Mouse (Mus musculus) pancreas, adult 10 weeks (tissue): ENCODE measurements around the gene Cdh13. TPM values are rescaled to one million over a fixed set of nuclear protein-coding genes. Genes with fewer than 3 reads are reported as not detected.

ENCODE experiments used
- polyA plus RNA-seq: library from polyadenylated mRNA; stranded (reverse); fragments of 350-450 nt; fragmentation: Illumina TruSeq; extraction: RNeasy Lipid Tissue Mini Kit (QIAGEN cat#74804); gene quantifications from one replicate; pipeline ENCODE4 v1.2.3, GENCODE M21; 2015; ENCODE audit warnings: low read depth, low replicate concordance; ENCODE audit not compliant: insufficient read depth

Cdh13 gene
- polyA plus RNA-seq: 4.5 TPM

GRCm38 (mm10) chr8:118283600-118284111, at the start of gene Cdh13:
TSS of gene Cdh13 (plus strand) at chr8:118283733.

GRCm38 (mm10) chr8:119344190-119344856, 1060.8 kb downstream of the Cdh13 start, which contains the start of gene Hsbp1:
TSS of gene Hsbp1 (plus strand) at chr8:119344488.

